Mouse (Mus musculus) liver, embryonic 14.5 days (tissue): ENCODE results near the gene Tsc22d3. TPM values are rescaled to one million over a fixed set of nuclear protein-coding genes. Genes with fewer than 3 reads are reported as not detected.

ENCODE experiments used
- ATAC-seq: fragments of 200-750 bp; cut with Nextera tagmentation; 2 replicates; pipeline ENCODE4 v1.8.0; 2017; ENCODE audit warnings: moderate number of reproducible peaks, mild to moderate bottlenecking, moderate library complexity; ENCODE audit not compliant: insufficient read depth
- DNase-seq, 3 experiments: peaks; one replicate each; pipeline ENCODE4 v3.0.0-alpha.2; 2012 to 2013; ENCODE audit warnings: low read depth in 3 of 3, low spot score in 3 of 3
- H3K27ac ChIP-seq: fragments of 300-500 bp; sonication (generic); 2 replicates; pipeline ENCODE4 v1.5.1; 2014; ENCODE audit warnings: moderate library complexity, mild to moderate bottlenecking, control low read depth, inconsistent platforms
- H3K27me3 ChIP-seq: fragments of 300-500 bp; sonication (generic); 2 replicates; pipeline ENCODE4 v1.6.1; 2014; ENCODE audit warnings: mild to moderate bottlenecking, low read length, moderate library complexity; ENCODE audit not compliant: control insufficient read depth, insufficient read depth
- H3K36me3 ChIP-seq: fragments of 300-500 bp; sonication (generic); replicated peaks from 2 replicates; pipeline ENCODE4 v1.6.1; 2014; ENCODE audit warnings: low read depth; ENCODE audit not compliant: control insufficient read depth, insufficient read depth
- H3K4me1 ChIP-seq, 2 experiments: fragments of 200-500 bp in 1 of 2; fragments of 300-500 bp in 1 of 2; sonication (generic) in 1 of 2; replicated peaks; 2 replicates each; pipeline ENCODE4 v1.6.1; 2012 to 2014; ENCODE audit warnings: antibody characterized with exemption in 1 of 2, inconsistent platforms in 1 of 2, low read length in 1 of 2; ENCODE audit not compliant: control insufficient read depth in 2 of 2, insufficient read depth in 2 of 2
- H3K4me2 ChIP-seq: fragments of 300-500 bp; sonication (generic); 2 replicates; pipeline ENCODE4 v1.6.1; 2014; ENCODE audit warnings: low read depth, mild to moderate bottlenecking, control low read depth, moderate library complexity
- H3K4me3 ChIP-seq, 2 experiments: fragments of 200-500 bp in 1 of 2; fragments of 300-500 bp in 1 of 2; sonication (generic) in 1 of 2; 2 replicates each; pipeline ENCODE4 v1.5.1; 2012 to 2014; ENCODE audit warnings: low read depth in 2 of 2, low read length in 2 of 2, mild to moderate bottlenecking in 2 of 2, control low read depth in 1 of 2, inconsistent platforms in 1 of 2, moderate library complexity in 1 of 2; ENCODE audit not compliant: insufficient read depth in 1 of 2
- H3K9ac ChIP-seq: fragments of 300-500 bp; sonication (generic); replicated peaks from 2 replicates; pipeline ENCODE4 v1.6.1; 2014; ENCODE audit warnings: mild to moderate bottlenecking, control low read depth, moderate library complexity
- H3K9me3 ChIP-seq: fragments of 300-500 bp; sonication (generic); 2 replicates; pipeline ENCODE4 v1.6.1; 2016; ENCODE audit warnings: low read length, mixed read lengths; ENCODE audit not compliant: control insufficient read depth
- CTCF ChIP-seq: IDR thresholded peaks from 2 replicates; pipeline ENCODE4 v1.5.1; 2016; ENCODE audit warnings: antibody characterized with exemption, low read depth, control low read depth
- EP300 ChIP-seq: IDR thresholded peaks from 2 replicates; pipeline ENCODE4 v1.6.1; 2016; ENCODE audit warnings: antibody characterized with exemption, low read depth
- WGBS: fragments of 180-500 bp; shearing (Covaris S2); extraction: QIAGEN DNeasy Blood & Tissue Kit; methylation state at CpG from one replicate; pipeline ENCODE4 v1.1.7; 2014; ENCODE audit not compliant: insufficient replicate concordance; 5-methylcytosine and 5-hydroxymethylcytosine counted together
- polyA plus RNA-seq, 2 experiments: library from polyadenylated mRNA; depleted of rRNA in 1 of 2; stranded (reverse) in 1 of 2; unstranded in 1 of 2; fragments of >200 nt; fragmentation: Nextera tagmentation in 1 of 2; extraction: Ambion mirVana in 1 of 2; gene quantifications; 2 replicates each; pipeline versions ENCODE4 v1.2.1 to v1.2.3; 2012 to 2014

Gene Tsc22d3
- polyA plus RNA-seq, 2 experiments = 5.1 to 10.6 TPM

DNA sequence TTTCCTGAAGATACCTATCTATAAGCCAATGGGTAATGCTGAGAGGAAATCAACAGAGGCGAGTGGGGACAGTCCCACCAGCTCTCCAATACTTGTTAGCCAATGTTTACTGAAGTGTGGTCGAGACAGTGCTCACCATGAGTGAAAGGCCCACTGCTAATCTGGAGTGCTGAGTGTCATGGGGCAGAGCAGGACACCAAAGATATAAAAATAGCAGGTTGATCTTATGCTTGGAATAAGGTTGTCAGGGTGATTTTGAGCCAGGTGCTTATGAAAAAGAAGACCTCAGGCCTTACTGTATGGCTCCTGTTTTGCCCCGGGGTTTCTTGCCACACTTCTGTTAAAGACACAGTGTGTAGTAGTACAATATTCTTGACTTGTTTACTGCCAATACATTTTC, 20.0 kb downstream of the Tsc22d3 start:
- no peak for DNase-seq
- no peaks in the 10 kb centered on the region for H3K9me3 ChIP-seq
- H3K27ac ChIP-seq = no peak overlapping the region
- no peak overlapping the region for H3K4me2 ChIP-seq
- TF ChIP-seq EP300 (no peak), CTCF (no peak)
- no peaks in the 10 kb centered on the region for H3K36me3 ChIP-seq
- no peak for ATAC-seq
- no peak overlapping the region for H3K9ac ChIP-seq
- no peaks in the 10 kb centered on the region; the same call in 1 of the 2 replicates for H3K27me3 ChIP-seq
- no peaks in the 10 kb centered on the region for H3K4me1 ChIP-seq
- H3K4me3 ChIP-seq = no peak overlapping the region
- 37% methylated on average over 3 of the region's 3 CpGs for WGBS

DNA sequence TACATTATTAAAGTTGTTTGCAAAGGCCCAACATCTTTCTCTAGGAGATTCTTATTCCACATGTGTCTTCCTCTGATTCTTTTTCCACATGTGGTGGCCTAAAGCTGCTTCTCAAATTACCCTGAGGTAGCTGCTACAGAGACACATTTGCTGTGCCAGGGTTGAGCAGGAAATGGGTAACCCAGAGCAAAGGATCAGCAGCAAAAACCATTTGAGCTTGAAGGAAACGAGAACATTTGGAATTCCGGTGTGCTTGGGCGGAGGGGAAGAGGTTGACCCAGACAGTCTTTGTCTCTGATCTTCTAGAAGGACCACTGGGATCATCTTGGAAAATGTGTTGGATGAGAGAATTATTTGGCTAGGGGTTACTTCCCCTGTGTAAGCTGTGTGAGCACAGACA, 24.8 kb downstream of the Tsc22d3 start:
- TF ChIP-seq CTCF = no peak
- no peak for TF ChIP-seq EP300
- WGBS = 43% methylated on average over 3 of the region's 3 CpGs
- no peak overlapping the region for H3K27ac ChIP-seq
- H3K4me3 ChIP-seq = no peak overlapping the region
- H3K4me1 ChIP-seq = no peaks in the 10 kb centered on the region
- H3K4me2 ChIP-seq = no peak overlapping the region
- DNase-seq = no peak
- H3K9me3 ChIP-seq = no peaks in the 10 kb centered on the region
- no peaks in the 10 kb centered on the region for H3K27me3 ChIP-seq
- H3K9ac ChIP-seq = no peak overlapping the region
- no peaks in the 10 kb centered on the region for H3K36me3 ChIP-seq
- ATAC-seq = no peak

DNA sequence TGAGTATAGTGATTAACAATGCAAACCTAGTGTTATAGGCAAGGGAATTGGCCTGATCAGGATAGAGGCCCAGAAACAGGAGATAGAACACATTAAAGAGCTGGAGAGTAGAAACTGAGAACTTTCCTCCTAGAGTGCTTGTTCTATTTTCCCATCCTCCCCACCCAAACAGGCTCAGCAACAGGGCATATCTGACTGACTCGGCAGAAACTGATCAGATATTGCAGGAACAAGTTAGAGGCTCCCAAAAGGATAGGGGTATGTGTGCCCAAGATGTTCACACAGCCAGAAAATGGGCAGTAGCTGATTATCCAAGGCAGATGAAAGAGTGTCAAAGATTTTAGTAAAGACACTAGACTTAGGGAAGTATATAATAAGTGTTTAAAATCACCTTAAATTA, 25.3 kb downstream of the Tsc22d3 start:
- WGBS = 18% methylated on average over 1 of the region's 1 CpGs
- DNase-seq (no peak), ATAC-seq (no peak)
- no peak overlapping the region for H3K4me3 ChIP-seq
- H3K9ac ChIP-seq = no peak overlapping the region
- no peaks in the 10 kb centered on the region for H3K9me3 ChIP-seq
- H3K4me2 ChIP-seq = no peak overlapping the region
- H3K36me3 ChIP-seq = no peaks in the 10 kb centered on the region
- no peak overlapping the region for H3K27ac ChIP-seq
- H3K27me3 ChIP-seq = no peaks in the 10 kb centered on the region
- TF ChIP-seq EP300 = no peak
- no peak for TF ChIP-seq CTCF
- H3K4me1 ChIP-seq = no peaks in the 10 kb centered on the region

DNA sequence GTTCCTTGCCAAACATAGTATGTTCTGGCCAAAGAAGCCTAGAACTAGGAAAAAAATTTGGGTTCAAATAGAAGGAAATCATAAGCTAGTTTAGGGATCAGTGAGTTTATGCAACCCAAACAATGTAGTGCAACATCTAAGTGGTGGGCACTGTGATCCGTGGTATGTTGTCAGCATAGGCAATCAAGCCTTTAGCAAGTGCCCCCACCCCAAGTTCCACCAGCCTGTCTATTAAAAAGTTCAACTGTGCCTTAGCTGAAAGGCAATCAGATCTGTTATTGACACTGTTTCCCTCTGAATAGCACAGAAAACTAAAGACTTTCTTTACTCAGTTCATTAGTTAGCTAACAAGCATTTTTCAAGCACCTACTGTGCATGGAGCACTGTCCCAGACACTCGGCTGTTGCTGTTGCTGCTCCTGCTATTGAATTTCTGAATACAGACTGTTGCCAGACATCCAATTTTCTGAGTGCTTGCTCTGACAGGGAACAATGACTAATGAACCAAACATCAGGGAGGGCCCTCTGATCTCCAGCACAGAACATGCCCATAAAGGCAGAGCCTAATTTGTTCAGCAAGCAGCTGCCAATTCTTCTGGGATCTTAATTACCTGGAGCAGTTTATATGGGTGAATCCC, 27.6 kb downstream of the Tsc22d3 start:
- no peak for ATAC-seq
- Histone ChIP-seq H3K9me3 (no peaks in the 10 kb centered on the region), H3K27ac (no peak overlapping the region), H3K4me1 (no peaks in the 10 kb centered on the region), H3K27me3 (no peaks in the 10 kb centered on the region), H3K36me3 (no peaks in the 10 kb centered on the region), H3K4me3 (no peak overlapping the region), H3K4me2 (no peak overlapping the region), H3K9ac (no peak overlapping the region)
- no peak for DNase-seq
- WGBS = 37% methylated on average over 2 of the region's 2 CpGs
- TF ChIP-seq CTCF (no peak), EP300 (no peak)

DNA sequence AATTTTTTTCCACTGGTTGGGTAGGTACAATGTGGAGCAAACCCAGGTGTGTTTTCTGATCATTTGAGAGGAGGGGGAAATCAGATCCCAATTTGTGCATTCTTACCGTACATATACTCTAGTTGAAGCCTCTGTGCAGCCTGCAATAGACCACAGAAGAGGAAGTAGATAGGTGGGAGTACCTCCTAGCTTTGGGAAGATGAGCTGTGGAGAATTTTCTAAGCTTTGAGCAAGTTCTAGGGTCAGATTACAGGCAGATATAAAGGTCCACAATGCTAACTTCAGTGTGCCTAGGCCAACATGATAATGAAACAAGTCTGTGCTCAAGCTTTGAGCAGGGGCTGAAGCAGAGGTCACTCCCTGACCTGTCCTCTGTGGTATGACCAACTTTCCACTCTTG, 30.9 kb downstream of the Tsc22d3 start:
- no peak overlapping the region for H3K9ac ChIP-seq
- H3K36me3 ChIP-seq = no peaks in the 10 kb centered on the region
- no peaks in the 10 kb centered on the region for H3K4me1 ChIP-seq
- WGBS = 11% methylated on average over 1 of the region's 1 CpGs
- no peak for TF ChIP-seq CTCF
- no peak for TF ChIP-seq EP300
- H3K4me3 ChIP-seq = no peak overlapping the region
- H3K9me3 ChIP-seq = no peaks in the 10 kb centered on the region
- no peak overlapping the region for H3K4me2 ChIP-seq
- H3K27me3 ChIP-seq = no peaks in the 10 kb centered on the region; the same call in 1 of the 2 replicates
- no peak overlapping the region for H3K27ac ChIP-seq
- DNase-seq (no peak), ATAC-seq (no peak)
